Mouse (Mus musculus): ENCODE measurements at regions not wholly inside any gene's neighbourhood (a gene's known extent, or its start where the extent isn't known, plus 50 kb on each side); places are given as distances from the start of the nearest gene placed in this dataset.

DNA sequence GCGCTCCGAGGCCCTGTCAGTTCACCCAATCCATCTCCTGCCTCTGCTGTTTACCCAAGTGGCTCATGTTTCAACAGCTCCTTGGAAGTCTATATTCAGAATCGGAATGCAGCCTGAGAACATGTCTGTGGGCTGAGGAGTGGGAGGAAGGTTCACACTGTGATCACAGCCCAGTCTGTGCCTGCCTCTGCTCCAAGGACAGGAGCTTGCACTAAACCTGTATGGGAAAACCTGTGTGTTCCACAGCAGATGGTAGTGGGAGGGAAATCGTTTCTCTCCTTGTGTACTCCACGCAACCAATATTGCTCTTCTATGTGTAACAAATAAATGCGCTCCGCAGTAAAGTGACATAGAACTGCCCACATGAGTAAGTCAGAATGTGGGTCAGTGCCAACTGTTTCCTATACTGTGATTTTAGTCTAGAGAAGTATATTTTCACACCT is 514.0 kb upstream of the Epha7 start:
- Histone ChIP-seq H3K9ac (ENCODE audit: low read length) (no peak overlapping the region), H3K4me2 (ENCODE audit: low read depth, low read length, severe bottlenecking) (no peak overlapping the region), H3K9me3 (ENCODE audit: control insufficient read depth, low read length) (no peaks in the 10 kb centered on the region), H3K36me3 (ENCODE audit: control insufficient read depth, insufficient read depth, low read length) (no peaks in the 10 kb centered on the region), H3K27me3 (ENCODE audit: control insufficient read depth, insufficient read depth, low read length) (no peaks in the 10 kb centered on the region), H3K4me1 (replicated peaks; ENCODE audit: control insufficient read depth, insufficient read depth, low read length) (no peaks in the 10 kb centered on the region; the same call in 1 of the 2 replicates), H3K27ac (ENCODE audit: low read depth, low read length) (no peak overlapping the region), H3K4me3 (ENCODE audit: low read depth, low read length) (no peak overlapping the region)
- ATAC-seq (replicated peaks; ENCODE audit: low FRiP score), result peak; percentile 49
- DNase-seq (ENCODE audit: low spot score), result peak; percentile 51
- WGBS, result 50% methylated on average over 7 of the region's 7 CpGs

GRCm38 (mm10) chr4:28300018-28300440 is 512.9 kb upstream of the Epha7 start:
- Histone ChIP-seq H3K9ac (ENCODE audit: low read length) (no peak overlapping the region), H3K36me3 (ENCODE audit: control insufficient read depth, insufficient read depth, low read length) (no peaks in the 10 kb centered on the region), H3K27me3 (ENCODE audit: control insufficient read depth, insufficient read depth, low read length) (no peaks in the 10 kb centered on the region), H3K4me2 (ENCODE audit: low read depth, low read length, severe bottlenecking) (peak overlapping the region; percentile 31; the same call in 1 of the 2 replicates), H3K4me3 (ENCODE audit: low read depth, low read length) (no peak overlapping the region), H3K27ac (ENCODE audit: low read depth, low read length) (no peak overlapping the region), H3K9me3 (ENCODE audit: control insufficient read depth, low read length) (no peaks in the 10 kb centered on the region), H3K4me1 (replicated peaks; ENCODE audit: control insufficient read depth, insufficient read depth, low read length) (no peaks in the 10 kb centered on the region; the same call in 1 of the 2 replicates)
- DNase-seq (ENCODE audit: low spot score), result peak; percentile 56
- WGBS, result 4% methylated on average over 13 of the region's 13 CpGs
- ATAC-seq (replicated peaks; ENCODE audit: low FRiP score), result peak; percentile 80

DNA sequence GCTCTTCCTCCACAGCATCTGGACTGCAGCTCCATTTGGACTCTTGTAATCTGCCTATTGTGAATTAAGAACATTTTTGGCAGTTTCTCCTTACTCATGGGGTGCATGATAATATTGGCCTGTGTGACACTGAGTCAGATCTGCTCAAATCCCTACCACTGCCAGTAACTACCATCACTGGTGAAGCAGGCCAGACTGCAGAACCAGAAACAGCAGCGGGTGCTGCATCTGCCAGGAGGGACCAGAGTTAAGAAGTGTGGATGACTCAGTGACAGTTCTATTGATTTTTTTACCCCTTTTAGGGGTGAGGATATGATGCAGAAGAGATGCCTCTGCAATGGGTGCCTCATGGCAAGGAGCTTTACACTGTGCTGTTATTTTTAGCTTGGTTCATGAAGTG is 511.2 kb upstream of the Epha7 start:
- H3K27me3 ChIP-seq (ENCODE audit: control insufficient read depth, insufficient read depth, low read length), result no peaks in the 10 kb centered on the region
- no peaks in the 10 kb centered on the region; the same call in 1 of the 2 replicates for H3K4me1 ChIP-seq (replicated peaks; ENCODE audit: control insufficient read depth, insufficient read depth, low read length)
- H3K9me3 ChIP-seq (ENCODE audit: control insufficient read depth, low read length), result no peaks in the 10 kb centered on the region
- H3K9ac ChIP-seq (ENCODE audit: low read length), result no peak overlapping the region
- no peak overlapping the region for H3K27ac ChIP-seq (ENCODE audit: low read depth, low read length)
- no peak for DNase-seq (ENCODE audit: low spot score)
- no peak; the same call in 1 of the 2 replicates for ATAC-seq (replicated peaks; ENCODE audit: low FRiP score)
- no peak overlapping the region for H3K4me2 ChIP-seq (ENCODE audit: low read depth, low read length, severe bottlenecking)
- no peak overlapping the region for H3K4me3 ChIP-seq (ENCODE audit: low read depth, low read length)
- 46% methylated on average over 1 of the region's 1 CpGs for WGBS
- no peaks in the 10 kb centered on the region for H3K36me3 ChIP-seq (ENCODE audit: control insufficient read depth, insufficient read depth, low read length)

GRCm38 (mm10) chr4:28331036-28331435 is 481.9 kb upstream of the Epha7 start:
- Histone ChIP-seq H3K4me2 (ENCODE audit: low read depth, low read length, severe bottlenecking) (no peak overlapping the region), H3K36me3 (ENCODE audit: control insufficient read depth, insufficient read depth, low read length) (no peaks in the 10 kb centered on the region), H3K27ac (ENCODE audit: low read depth, low read length) (no peak overlapping the region), H3K9ac (ENCODE audit: low read length) (no peak overlapping the region), H3K4me1 (replicated peaks; ENCODE audit: control insufficient read depth, insufficient read depth, low read length) (no peaks in the 10 kb centered on the region), H3K4me3 (ENCODE audit: low read depth, low read length) (no peak overlapping the region), H3K27me3 (ENCODE audit: control insufficient read depth, insufficient read depth, low read length) (no peaks in the 10 kb centered on the region), H3K9me3 (ENCODE audit: control insufficient read depth, low read length) (no peaks in the 10 kb centered on the region)
- 83% methylated on average over 1 of the region's 1 CpGs for WGBS
- ATAC-seq (replicated peaks; ENCODE audit: low FRiP score) (no peak), DNase-seq (ENCODE audit: low spot score) (no peak)

- Histone ChIP-seq H3K27me3 (ENCODE audit: control insufficient read depth, insufficient read depth, low read length) (no peaks in the 10 kb centered on the region), H3K4me2 (ENCODE audit: low read depth, low read length, severe bottlenecking) (no peak overlapping the region), H3K27ac (ENCODE audit: low read depth, low read length) (no peak overlapping the region), H3K9ac (ENCODE audit: low read length) (no peak overlapping the region), H3K36me3 (ENCODE audit: control insufficient read depth, insufficient read depth, low read length) (no peaks in the 10 kb centered on the region), H3K4me1 (replicated peaks; ENCODE audit: control insufficient read depth, insufficient read depth, low read length) (no peaks in the 10 kb centered on the region), H3K9me3 (ENCODE audit: control insufficient read depth, low read length) (no peaks in the 10 kb centered on the region), H3K4me3 (ENCODE audit: low read depth, low read length) (no peak overlapping the region)
- WGBS, result 84% methylated on average over 1 of the region's 1 CpGs
- ATAC-seq (replicated peaks; ENCODE audit: low FRiP score) (no peak), DNase-seq (ENCODE audit: low spot score) (no peak)
These were observed 448.4 kb upstream of the Epha7 start for GRCm38 (mm10) chr4:28364566-28364965.

- H3K36me3 ChIP-seq (ENCODE audit: control insufficient read depth, insufficient read depth, low read length), result no peaks in the 10 kb centered on the region
- ATAC-seq (replicated peaks; ENCODE audit: low FRiP score) (no peak), DNase-seq (ENCODE audit: low spot score) (no peak)
- no peaks in the 10 kb centered on the region for H3K27me3 ChIP-seq (ENCODE audit: control insufficient read depth, insufficient read depth, low read length)
- H3K27ac ChIP-seq (ENCODE audit: low read depth, low read length), result no peak overlapping the region
- H3K9me3 ChIP-seq (ENCODE audit: control insufficient read depth, low read length), result no peaks in the 10 kb centered on the region
- no peak overlapping the region for H3K9ac ChIP-seq (ENCODE audit: low read length)
- no peaks in the 10 kb centered on the region for H3K4me1 ChIP-seq (replicated peaks; ENCODE audit: control insufficient read depth, insufficient read depth, low read length)
- no peak overlapping the region for H3K4me3 ChIP-seq (ENCODE audit: low read depth, low read length)
- H3K4me2 ChIP-seq (ENCODE audit: low read depth, low read length, severe bottlenecking), result no peak overlapping the region
These were observed 435.8 kb upstream of the Epha7 start for GRCm38 (mm10) chr4:28377087-28377486.

GRCm38 (mm10) chr4:28378661-28379060 is 434.3 kb upstream of the Epha7 start:
- no peaks in the 10 kb centered on the region for H3K4me1 ChIP-seq (replicated peaks; ENCODE audit: control insufficient read depth, insufficient read depth, low read length)
- ATAC-seq (replicated peaks; ENCODE audit: low FRiP score) (no peak), DNase-seq (ENCODE audit: low spot score) (no peak)
- H3K4me3 ChIP-seq (ENCODE audit: low read depth, low read length), result no peak overlapping the region
- WGBS, result 86% methylated on average over 1 of the region's 1 CpGs
- no peak overlapping the region for H3K9ac ChIP-seq (ENCODE audit: low read length)
- H3K27me3 ChIP-seq (ENCODE audit: control insufficient read depth, insufficient read depth, low read length), result no peaks in the 10 kb centered on the region
- H3K4me2 ChIP-seq (ENCODE audit: low read depth, low read length, severe bottlenecking), result no peak overlapping the region
- H3K27ac ChIP-seq (ENCODE audit: low read depth, low read length), result no peak overlapping the region
- no peaks in the 10 kb centered on the region for H3K9me3 ChIP-seq (ENCODE audit: control insufficient read depth, low read length)
- H3K36me3 ChIP-seq (ENCODE audit: control insufficient read depth, insufficient read depth, low read length), result no peaks in the 10 kb centered on the region

- DNase-seq (ENCODE audit: low spot score), result no peak
- H3K27me3 ChIP-seq (ENCODE audit: control insufficient read depth, insufficient read depth, low read length), result no peaks in the 10 kb centered on the region
- no peaks in the 10 kb centered on the region for H3K4me1 ChIP-seq (replicated peaks; ENCODE audit: control insufficient read depth, insufficient read depth, low read length)
- WGBS, result 76% methylated on average over 1 of the region's 1 CpGs
- no peak for ATAC-seq (replicated peaks; ENCODE audit: low FRiP score)
- H3K9me3 ChIP-seq (ENCODE audit: control insufficient read depth, low read length), result no peaks in the 10 kb centered on the region
- no peaks in the 10 kb centered on the region for H3K36me3 ChIP-seq (ENCODE audit: control insufficient read depth, insufficient read depth, low read length)
- H3K9ac ChIP-seq (ENCODE audit: low read length), result no peak overlapping the region
- H3K4me2 ChIP-seq (ENCODE audit: low read depth, low read length, severe bottlenecking), result no peak overlapping the region
- no peak overlapping the region for H3K4me3 ChIP-seq (ENCODE audit: low read depth, low read length)
- H3K27ac ChIP-seq (ENCODE audit: low read depth, low read length), result no peak overlapping the region
These were observed 388.6 kb upstream of the Epha7 start for GRCm38 (mm10) chr4:28424341-28424740.

GRCm38 (mm10) chr4:28440161-28440560 is 372.8 kb upstream of the Epha7 start:
- Histone ChIP-seq H3K9me3 (ENCODE audit: control insufficient read depth, low read length) (no peaks in the 10 kb centered on the region), H3K36me3 (ENCODE audit: control insufficient read depth, insufficient read depth, low read length) (no peaks in the 10 kb centered on the region), H3K4me1 (replicated peaks; ENCODE audit: control insufficient read depth, insufficient read depth, low read length) (no peaks in the 10 kb centered on the region), H3K4me3 (ENCODE audit: low read depth, low read length) (no peak overlapping the region), H3K9ac (ENCODE audit: low read length) (no peak overlapping the region), H3K27ac (ENCODE audit: low read depth, low read length) (no peak overlapping the region), H3K27me3 (ENCODE audit: control insufficient read depth, insufficient read depth, low read length) (no peaks in the 10 kb centered on the region), H3K4me2 (ENCODE audit: low read depth, low read length, severe bottlenecking) (no peak overlapping the region)
- 77% methylated on average over 1 of the region's 1 CpGs for WGBS
- no peak for DNase-seq (ENCODE audit: low spot score)
- ATAC-seq (replicated peaks; ENCODE audit: low FRiP score), result no peak
